Mouse (Mus musculus) CD8-positive naive resting alpha-beta T cell, adult 2 months (primary cell): ENCODE measurements at regions not wholly inside any gene's neighbourhood (a gene's known extent, or its start where the extent isn't known, plus 50 kb on each side); places are given as distances from the start of the nearest gene placed in this dataset.

ENCODE experiments used
- DNase-seq, 2 experiments: peaks; one replicate each; pipeline ENCODE4 v3.0.0; 2022; ENCODE audit warnings: low read depth in 2 of 2, low spot score in 2 of 2

GRCm38 (mm10) chr3:35027898-35028297, 377.7 kb downstream of the Sox2 start:
- DNase-seq: no peak

GRCm38 (mm10) chr3:35029924-35030323, 379.7 kb downstream of the Sox2 start:
- DNase-seq: no peak

DNA sequence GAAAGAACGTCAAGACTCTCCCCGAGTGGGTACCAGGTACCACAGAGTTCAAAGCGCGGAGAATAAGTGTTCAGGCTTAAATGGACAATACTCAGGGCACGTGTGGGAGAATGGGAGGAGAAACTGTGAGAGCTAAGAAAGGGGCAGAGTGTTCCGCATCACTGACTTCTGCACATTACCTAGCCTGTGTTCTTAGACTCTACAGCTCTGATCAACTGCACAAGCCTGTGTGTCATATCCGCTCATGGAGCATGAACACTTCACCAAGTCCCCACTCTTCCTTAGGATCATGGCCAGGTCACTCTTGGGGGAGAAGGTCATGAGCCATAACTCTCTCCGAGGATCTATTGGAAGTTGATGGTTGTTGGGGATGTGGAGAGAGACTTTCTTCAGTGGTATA, 383.4 kb downstream of the Sox2 start:
- DNase-seq: no peak

DNA sequence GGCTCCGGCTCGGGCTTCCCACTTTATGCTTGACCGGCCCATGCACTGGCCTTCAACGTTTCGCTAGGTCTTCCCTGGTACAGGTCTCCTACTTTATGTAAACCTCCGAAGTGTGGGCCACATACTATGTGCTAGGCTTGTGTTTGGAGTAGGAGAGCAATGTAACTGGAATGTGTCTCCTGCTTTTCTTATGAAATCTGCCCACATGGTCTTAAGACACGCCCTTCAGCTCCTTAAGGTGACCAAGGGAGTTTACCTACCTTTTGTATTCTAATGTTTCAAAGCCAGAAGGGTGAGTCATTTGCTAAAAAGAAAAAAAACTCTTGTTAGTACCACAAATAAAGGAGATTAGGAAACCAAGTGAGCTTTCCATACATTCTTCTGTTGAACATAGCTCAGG, 385.0 kb downstream of the Sox2 start:
- DNase-seq: no peak

- no peak for DNase-seq
Measured at GRCm38 (mm10) chr3:35043705-35044104, 393.5 kb downstream of the Sox2 start.

DNA sequence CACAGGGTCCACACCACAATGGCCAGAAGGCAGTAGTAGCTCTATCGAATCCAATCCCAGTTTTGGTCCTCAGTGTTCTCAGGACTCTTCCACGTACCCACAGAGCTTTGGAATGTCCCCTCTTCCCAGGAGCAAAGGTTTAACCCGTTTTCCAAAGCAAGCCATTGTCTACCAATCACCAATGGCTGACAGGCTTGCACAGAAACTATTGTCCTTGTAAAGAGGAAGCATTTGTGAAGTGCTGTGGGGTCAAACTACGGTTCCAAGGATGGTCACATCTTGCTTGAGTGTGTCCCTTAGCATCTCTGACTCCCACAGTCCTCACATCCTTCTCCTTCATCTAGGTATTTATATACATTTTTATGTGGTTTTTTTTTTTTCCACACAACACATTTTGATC, 409.2 kb downstream of the Sox2 start:
- no peak for DNase-seq

- DNase-seq: no peak
Measured at GRCm38 (mm10) chr3:35060042-35060441, 409.8 kb downstream of the Sox2 start.

DNA sequence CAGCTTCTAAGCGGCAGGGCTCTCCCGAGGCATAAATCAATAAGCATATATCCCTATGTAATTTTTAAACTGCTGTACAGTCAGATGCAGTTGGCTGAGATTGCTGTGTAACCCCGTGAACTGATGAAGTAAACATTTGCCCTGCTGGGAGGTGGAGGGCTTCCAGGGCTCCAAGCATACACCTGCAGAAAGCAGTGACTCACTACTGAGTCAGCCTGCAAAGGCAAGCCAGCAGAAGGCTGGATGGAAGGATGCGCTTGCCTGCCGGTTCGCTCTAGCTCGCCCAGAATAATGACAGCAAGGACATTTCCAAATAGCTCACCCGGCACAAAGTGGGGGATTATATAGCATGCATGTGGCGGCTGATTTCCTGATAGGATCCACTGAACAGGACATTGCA, 416.6 kb downstream of the Sox2 start:
- DNase-seq: no peak

GRCm38 (mm10) chr3:35068586-35068985, 418.4 kb downstream of the Sox2 start:
- DNase-seq: no peak

- DNase-seq: no peak
Measured at GRCm38 (mm10) chr3:35071046-35071445, 420.8 kb downstream of the Sox2 start.

GRCm38 (mm10) chr3:35079887-35080286, 429.7 kb downstream of the Sox2 start:
- no peak for DNase-seq

DNA sequence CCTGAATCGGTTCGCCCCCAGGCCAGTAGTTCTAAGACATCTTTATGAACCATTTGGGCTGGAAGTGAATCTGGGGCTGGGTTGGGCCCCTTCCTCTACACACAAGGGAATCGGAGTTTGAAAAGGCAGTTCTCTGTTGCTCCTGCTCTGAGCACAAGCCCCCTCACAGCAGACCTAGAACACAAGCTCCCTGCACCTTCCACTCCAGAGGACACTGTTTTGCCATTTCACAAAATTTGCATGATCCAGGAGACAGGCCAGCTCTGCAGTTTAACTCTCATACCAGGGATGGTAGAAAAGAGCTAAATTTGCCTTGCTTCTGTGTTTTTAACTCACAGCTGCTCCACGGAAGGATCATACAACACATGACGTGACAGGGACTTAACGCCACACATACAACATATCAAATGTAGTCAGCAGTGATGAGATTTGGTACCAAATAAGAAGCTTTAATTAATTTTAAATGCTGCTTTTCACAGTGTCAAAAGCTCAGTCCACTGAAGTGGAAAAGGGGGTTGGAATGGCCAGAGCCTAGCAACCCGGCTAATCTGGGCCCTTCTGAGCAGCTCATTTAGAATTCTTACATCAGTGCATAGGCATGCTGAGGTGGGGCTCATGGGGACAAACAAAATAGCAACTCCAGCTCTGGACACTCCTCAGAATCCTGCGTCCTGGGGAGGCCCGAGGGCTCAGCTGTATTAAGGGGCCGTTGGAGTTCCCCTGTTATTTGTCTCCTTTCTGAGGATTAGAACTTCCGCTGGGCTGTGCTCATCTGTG, 434.1 kb downstream of the Sox2 start:
- DNase-seq: no peak

GRCm38 (mm10) chr3:35088241-35089080, 438.3 kb downstream of the Sox2 start:
- no peak for DNase-seq

DNA sequence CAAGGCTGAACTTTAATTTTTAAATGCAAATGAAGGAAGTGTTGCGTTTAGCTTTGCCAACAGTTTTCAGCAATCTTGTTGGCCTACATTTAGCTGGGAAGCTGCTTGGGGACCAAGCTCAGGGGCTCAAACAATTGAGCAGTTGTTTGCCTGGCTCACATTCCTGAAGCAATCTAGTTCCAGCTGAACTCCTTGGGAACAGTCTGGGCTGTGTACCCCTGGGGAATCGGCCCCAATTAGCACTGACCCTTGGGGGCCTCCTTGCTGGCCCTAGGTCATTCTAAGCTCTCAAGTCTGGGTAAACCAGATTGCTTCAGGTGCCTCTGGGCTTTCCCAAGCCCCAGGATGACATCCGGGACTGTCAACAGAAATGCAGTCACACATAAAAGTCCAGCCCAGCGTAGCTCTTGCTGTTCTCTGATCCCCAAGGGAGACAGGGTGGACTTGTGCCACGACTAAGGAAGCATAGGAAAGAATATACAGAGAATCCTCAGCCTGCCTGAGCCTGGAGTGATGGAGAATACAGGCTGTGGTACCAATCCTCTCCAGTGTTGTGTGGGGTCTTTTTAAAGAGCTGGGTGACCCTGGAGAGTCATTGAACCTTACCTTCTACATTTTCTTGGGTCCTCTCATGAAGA, 440.4 kb downstream of the Sox2 start:
- DNase-seq: no peak

- DNase-seq: no peak
Measured at GRCm38 (mm10) chr3:35093001-35093400, 442.8 kb downstream of the Sox2 start.

GRCm38 (mm10) chr3:35095221-35095620, 445.0 kb downstream of the Sox2 start:
- no peak for DNase-seq

DNA sequence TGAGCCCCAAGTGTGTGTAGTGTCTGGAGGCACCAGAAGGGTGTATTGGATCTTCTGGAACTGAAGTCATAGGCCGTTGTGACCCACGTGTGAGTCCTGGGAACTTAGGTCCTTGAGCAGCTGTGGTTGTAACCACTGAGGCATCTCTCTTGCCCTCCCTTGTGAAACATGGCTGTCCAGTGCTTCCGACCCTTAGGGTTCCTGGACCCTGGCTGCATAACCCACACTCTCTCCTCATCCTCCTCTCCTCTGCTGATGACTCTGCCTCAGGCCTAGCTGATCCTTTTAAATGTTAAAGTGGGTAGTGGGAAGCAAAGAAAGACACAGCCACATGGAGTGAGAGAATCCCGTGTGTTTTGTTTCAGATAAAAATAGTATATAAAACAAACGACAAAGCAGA, 446.2 kb downstream of the Sox2 start:
- no peak for DNase-seq

GRCm38 (mm10) chr3:35097766-35098165, 447.6 kb downstream of the Sox2 start:
- no peak for DNase-seq

GRCm38 (mm10) chr3:35099226-35099625, 449.0 kb downstream of the Sox2 start:
- no peak for DNase-seq

DNA sequence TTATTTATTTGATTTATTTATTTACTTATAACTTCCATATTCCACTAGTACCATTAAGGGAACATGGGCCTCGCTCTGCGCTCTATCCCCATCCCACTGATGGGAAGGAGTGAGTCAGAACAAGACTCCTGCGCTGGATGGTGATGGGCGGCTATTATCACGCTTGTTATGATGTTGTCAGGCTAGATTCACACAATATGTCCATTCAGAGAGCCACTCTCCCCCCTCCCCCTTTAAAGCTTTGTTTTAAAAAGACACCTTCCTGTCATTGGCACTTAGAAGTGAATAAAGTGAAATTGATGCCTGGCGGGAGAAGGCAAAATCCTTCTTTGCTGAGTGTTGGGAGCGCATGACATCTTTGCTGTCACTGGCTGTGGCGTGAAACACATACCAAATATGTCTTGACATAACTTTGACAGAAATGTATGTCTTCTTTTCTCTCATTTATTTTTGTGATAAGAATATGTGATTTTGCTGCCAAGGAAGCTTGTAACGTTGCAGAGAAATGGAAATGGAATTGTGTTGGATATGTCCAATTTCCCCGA, 449.7 kb downstream of the Sox2 start:
- DNase-seq: no peak

GRCm38 (mm10) chr3:35101286-35101685, 451.1 kb downstream of the Sox2 start:
- DNase-seq: no peak

DNA sequence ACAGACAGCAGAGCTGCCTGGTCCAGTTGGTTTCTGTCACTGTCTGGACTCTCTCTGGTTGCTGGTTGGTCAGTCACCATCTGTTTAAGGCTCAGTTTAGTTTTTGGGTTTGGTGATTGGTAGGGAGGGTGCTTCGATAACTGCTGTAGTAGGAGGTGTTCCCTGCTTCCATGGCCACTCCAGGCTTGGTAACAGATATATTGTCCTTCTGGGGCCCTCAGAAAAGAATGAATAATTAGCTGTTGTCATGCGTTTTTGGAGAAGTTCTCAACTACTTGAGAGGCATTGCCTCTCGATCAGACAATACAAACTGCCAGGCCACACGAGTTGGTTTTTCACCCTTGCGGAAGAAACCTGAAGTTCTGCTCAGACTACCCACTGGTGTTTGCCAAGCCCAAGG, 451.7 kb downstream of the Sox2 start:
- no peak for DNase-seq
